21 mouse cellular contexts compared by ENCODE assay signal in genomic region chr14:120728107-120728506, GRCm38 (mm10).
DNase-seq lines count a peak whose midpoint lies in the region; ATAC-seq and TF ChIP-seq lines count a peak whose summit lies in the region.
"Had no signal": no experiment of that assay in that cellular context is flagged by ENCODE, and none has a peak within 500 bp of the region (broad histone marks: within the 10 kb centered on the region; RNA-seq: fewer than 3 reads in every experiment).

No protein-coding gene starts in this region.

- H3K9ac ChIP-seq in ES-E14 (ENCODE audit: insufficient read depth, low read depth, low read length, poor library complexity, severe bottlenecking) = no peak overlapping the region
- H3K9ac ChIP-seq: forebrain, embryonic 13.5 days; hindbrain, embryonic 15.5 days; limb, embryonic 13.5 days; liver, embryonic 13.5 days; lung, embryonic 14.5 days had no signal

- H3K9me3 ChIP-seq in ES-E14 (ENCODE audit: control insufficient read depth, insufficient read depth, low read depth, low read length) = no peaks in the 10 kb centered on the region; the same call in 1 of the 2 replicates
- no peaks in the 10 kb centered on the region for H3K9me3 ChIP-seq in hindbrain, embryonic 10.5 days
- H3K9me3 ChIP-seq: forebrain, embryonic 13.5 days; heart, embryonic 10.5 days; hindbrain, embryonic 15.5 days; limb, embryonic 13.5 days; liver, embryonic 13.5 days had no signal

- no peaks in the 10 kb centered on the region for H3K36me3 ChIP-seq in ES-E14 (ENCODE audit: control insufficient read depth, insufficient read depth, low read length, poor library complexity, severe bottlenecking)
- H3K36me3 ChIP-seq in hindbrain, embryonic 10.5 days = no peaks in the 10 kb centered on the region
- H3K36me3 ChIP-seq: heart, embryonic 10.5 days; hindbrain, embryonic 15.5 days; limb, embryonic 13.5 days; liver, embryonic 13.5 days had no signal

- intact Hi-C loops in left cerebral cortex, adult 2 months (cut with DNase I) = no loop called here

- H3K4me1 ChIP-seq in ES-E14 (ENCODE audit: control insufficient read depth in 2 of 2, insufficient read depth in 2 of 2, low read length in 2 of 2, poor library complexity in 1 of 2) = no peaks in the 10 kb centered on the region
- H3K4me1 ChIP-seq in hindbrain, embryonic 10.5 days (replicated peaks) = peaks cover 20% of the 10 kb centered on the region; the same call in 1 of the 2 replicates
- H3K4me1 ChIP-seq: hindbrain, embryonic 15.5 days; liver, embryonic 13.5 days had no signal

- peak; percentile 38 for ATAC-seq in megakaryocyte, adult 5-6 weeks (ENCODE audit: poor library complexity, severe bottlenecking)
- ATAC-seq: forebrain, embryonic 13.5 days; midbrain, embryonic 16.5 days had no signal

- no peaks in the 10 kb centered on the region for H3K27me3 ChIP-seq in hindbrain, embryonic 10.5 days (ENCODE audit: insufficient read depth, poor library complexity, severe bottlenecking)
- H3K27me3 ChIP-seq: forebrain, embryonic 13.5 days; hindbrain, embryonic 15.5 days; limb, embryonic 13.5 days; liver, embryonic 13.5 days had no signal

- DNase-seq in left cerebral cortex, adult 2 months (ENCODE audit: extremely low spot score in 1 of 2, low spot score in 2 of 2) = no peak
- no peak for DNase-seq in left cerebral cortex, adult 8-10 months (ENCODE audit: low spot score in 2 of 2)
- DNase-seq in A20 (ENCODE audit: low read depth, low spot score) (peak; percentile 26), ES-E14 (ENCODE audit: low read depth, low spot score) (peak; percentile 6)
- no peak for DNase-seq in B cell, adult 2 months
- DNase-seq in hindbrain, embryonic 10.5 days (ENCODE audit: low spot score) = no peak
- DNase-seq: adrenal gland, adult 2 months; cerebellum, adult 8-10 months; heart, postnatal 4 days; kidney, adult 2 months; kidney, postnatal 10 days; liver, embryonic 13.5 days; lung, embryonic 14.5 days; lung, postnatal 36 days had no signal

- WGBS in hindbrain, embryonic 10.5 days = 87% methylated on average over 10 of the region's 10 CpGs

- no peak overlapping the region for H3K4me3 ChIP-seq in left cerebral cortex, adult 2 months
- H3K4me3 ChIP-seq in ES-E14 (ENCODE audit: insufficient read depth in 1 of 2, low read depth in 1 of 2, low read length in 2 of 2, poor library complexity in 1 of 2, severe bottlenecking in 1 of 2) = no peak overlapping the region
- no peak overlapping the region for H3K4me3 ChIP-seq in hindbrain, embryonic 10.5 days
- H3K4me3 ChIP-seq: forebrain, embryonic 13.5 days; heart, embryonic 10.5 days; hindbrain, embryonic 15.5 days; limb, embryonic 13.5 days; liver, embryonic 13.5 days; myocyte had no signal

- H3K27ac ChIP-seq in left cerebral cortex, adult 2 months = no peak overlapping the region
- H3K27ac ChIP-seq in ES-E14 (ENCODE audit: insufficient read depth, low read depth, low read length, poor library complexity, severe bottlenecking) = no peak overlapping the region
- no peak overlapping the region for H3K27ac ChIP-seq in hindbrain, embryonic 10.5 days
- H3K27ac ChIP-seq: forebrain, embryonic 13.5 days; heart, embryonic 10.5 days; hindbrain, embryonic 15.5 days; limb, embryonic 13.5 days; liver, embryonic 13.5 days had no signal

- in situ Hi-C loops in ES-E14 (cut with MboI; ENCODE audit: low sequenced_read_pairs in 2 of 2, unreplicated experiment in 2 of 2) = no loop called here

- peak; percentile 17 for TF ChIP-seq CTCF in left cerebral cortex, adult 2 months (IDR thresholded peaks at IDR 0.05)

TF ChIP-seq in ES-E14, 5 proteins besides CTCF, POLR2A, EP300 and RAD21:
- TF ChIP-seq MAFK (IDR thresholded peaks at IDR 0.05; ENCODE audit: insufficient read depth, low read depth, low read length) = no peak
- TF ChIP-seq ZC3H11A (IDR thresholded peaks at IDR 0.05; ENCODE audit: borderline replicate concordance, low read depth, low read length) = no peak
- TF ChIP-seq CHD2 (IDR thresholded peaks at IDR 0.05; ENCODE audit: low read depth, low read length) = no peak
- TF ChIP-seq HCFC1 (IDR thresholded peaks at IDR 0.05; ENCODE audit: borderline replicate concordance, insufficient read depth, low read length) = no peak
- no peak for TF ChIP-seq ZNF384 (IDR thresholded peaks at IDR 0.05; ENCODE audit: low read depth, low read length)

Comparison
In these comparisons a context has a peak if more than half of its experiments do, and no peak if none do; other contexts are left out.
1. DNase-seq: peak in A20 (single experiment) and ES-E14 (single experiment); none in left cerebral cortex, adult 2 months (0 of 2), left cerebral cortex, adult 8-10 months (0 of 2), B cell, adult 2 months (0 of 2) and hindbrain, embryonic 10.5 days (single experiment).